Mouse (Mus musculus) CH12.LX (cell line): ENCODE measurements at regions not wholly inside any gene's neighbourhood (a gene's known extent, or its start where the extent isn't known, plus 50 kb on each side); places are given as distances from the start of the nearest gene placed in this dataset.

Source experiments
- DNase-seq: peaks from one replicate; pipeline ENCODE4 v3.0.0-alpha.2; 2013; ENCODE audit errors: extremely low read depth
- H3K27ac ChIP-seq: 2 replicates; pipeline ENCODE4 v1.5.1; 2012; ENCODE audit warnings: low read depth, mild to moderate bottlenecking, control low read depth, moderate library complexity; ENCODE audit not compliant: insufficient read depth
- H3K27me3 ChIP-seq: replicated peaks from 2 replicates; pipeline ENCODE3; 2012; ENCODE audit warnings: inconsistent platforms
- H3K36me3 ChIP-seq, 2 experiments: replicated peaks in 1 of 2; 2 replicates each; pipeline versions ENCODE3 to v1.6.1; 2012; ENCODE audit warnings: inconsistent platforms in 1 of 2, low read length in 1 of 2, mild to moderate bottlenecking in 1 of 2, mixed read lengths in 1 of 2, moderate library complexity in 1 of 2; ENCODE audit not compliant: control insufficient read depth in 1 of 2, insufficient read depth in 1 of 2
- H3K4me1 ChIP-seq, 2 experiments: 2 replicates each; pipeline ENCODE4 v1.6.1; 2012; ENCODE audit warnings: inconsistent platforms in 1 of 2, moderate library complexity in 1 of 2; ENCODE audit not compliant: insufficient read depth in 2 of 2, control insufficient read depth in 1 of 2
- H3K4me2 ChIP-seq: 2 replicates; pipeline ENCODE4 v1.6.1; 2012; ENCODE audit warnings: low read depth, mild to moderate bottlenecking, control low read depth; ENCODE audit not compliant: poor library complexity, insufficient read depth, severe bottlenecking
- H3K4me3 ChIP-seq, 3 experiments: fragments of 150-350 bp in 1 of 3; sonication (generic) in 1 of 3; replicated peaks in 1 of 3; 2 replicates each; pipeline versions ENCODE3 to v1.5.1; 2011 to 2012; ENCODE audit warnings: low read depth in 2 of 3, low read length in 2 of 3, mild to moderate bottlenecking in 2 of 3, moderate library complexity in 2 of 3, control low read depth in 1 of 3, improper control_type of control experiment in 1 of 3, inconsistent platforms in 1 of 3, mixed read lengths in 1 of 3; ENCODE audit not compliant: poor library complexity in 1 of 3
- H3K79me2 ChIP-seq: replicated peaks from 2 replicates; pipeline ENCODE4 v1.6.1; 2012; ENCODE audit warnings: mild to moderate bottlenecking, moderate library complexity; ENCODE audit not compliant: control insufficient read depth, poor library complexity, insufficient read depth, severe bottlenecking; ENCODE audit errors: extremely low read depth
- H3K9ac ChIP-seq: 2 replicates; pipeline ENCODE4 v1.6.1; 2012; ENCODE audit warnings: low read depth, mild to moderate bottlenecking, control low read depth, moderate library complexity; ENCODE audit not compliant: insufficient read depth
- H3K9me3 ChIP-seq: replicated peaks from 2 replicates; pipeline ENCODE3; 2012; ENCODE audit warnings: low read length, inconsistent platforms, mixed read lengths
- BHLHE40 ChIP-seq: IDR thresholded peaks from 2 replicates; pipeline ENCODE4 v1.6.1; 2011; ENCODE audit warnings: mild to moderate bottlenecking, low read depth, low read length, improper control_type of control experiment
- CHD1 ChIP-seq: IDR thresholded peaks from 2 replicates; pipeline ENCODE4 v1.6.1; 2012; ENCODE audit warnings: low read depth, low read length, improper control_type of control experiment, inconsistent platforms
- CHD2 ChIP-seq: IDR thresholded peaks from 2 replicates; pipeline ENCODE4 v1.6.1; 2011; ENCODE audit warnings: low read length, improper control_type of control experiment
- E2F4 ChIP-seq: IDR thresholded peaks from 2 replicates; pipeline ENCODE4 v1.6.1; 2011; ENCODE audit warnings: low read depth, low read length, improper control_type of control experiment; ENCODE audit not compliant: insufficient replicate concordance
- ELF1 ChIP-seq: IDR thresholded peaks from 2 replicates; pipeline ENCODE4 v1.6.1; 2014; ENCODE audit warnings: low read depth, mild to moderate bottlenecking, inconsistent platforms, low read length, improper control_type of control experiment
- EP300 ChIP-seq: IDR thresholded peaks from 2 replicates; pipeline ENCODE4 v1.6.1; 2011; ENCODE audit warnings: low read length, improper control_type of control experiment
- ETS1 ChIP-seq: conservative IDR thresholded peaks from 2 replicates; pipeline ENCODE4 v1.6.1; 2012; ENCODE audit warnings: low read depth, mild to moderate bottlenecking, inconsistent platforms, low read length, improper control_type of control experiment, moderate library complexity
- GABPA ChIP-seq: IDR thresholded peaks from 2 replicates; pipeline ENCODE4 v1.6.1; 2012; ENCODE audit warnings: low read depth, low read length, improper control_type of control experiment, inconsistent platforms; ENCODE audit not compliant: insufficient replicate concordance
- HCFC1 ChIP-seq: IDR thresholded peaks from 2 replicates; pipeline ENCODE4 v1.6.1; 2012; ENCODE audit warnings: low read depth, mild to moderate bottlenecking, inconsistent platforms, low read length, improper control_type of control experiment
- JUN ChIP-seq: IDR thresholded peaks from 2 replicates; pipeline ENCODE4 v1.6.1; 2011; ENCODE audit warnings: low read depth, mild to moderate bottlenecking, low read length, improper control_type of control experiment, moderate library complexity; ENCODE audit not compliant: insufficient read depth
- KAT2A ChIP-seq: IDR thresholded peaks from 2 replicates; pipeline ENCODE4 v1.6.1; 2012; ENCODE audit warnings: low read length, improper control_type of control experiment, inconsistent platforms; ENCODE audit not compliant: insufficient replicate concordance
- MAX ChIP-seq: IDR thresholded peaks from 2 replicates; pipeline ENCODE4 v1.6.1; 2011; ENCODE audit warnings: low read length, improper control_type of control experiment
- MAZ ChIP-seq: IDR thresholded peaks from 2 replicates; pipeline ENCODE4 v1.6.1; 2012; ENCODE audit warnings: low read depth, mild to moderate bottlenecking, inconsistent platforms, low read length, improper control_type of control experiment, moderate library complexity
- MYC ChIP-seq: IDR thresholded peaks from 2 replicates; pipeline ENCODE4 v1.6.1; 2011; ENCODE audit warnings: low read depth, mild to moderate bottlenecking, improper control_type of control experiment, low read length
- RCOR1 ChIP-seq: conservative IDR thresholded peaks from 2 replicates; pipeline ENCODE4 v1.6.1; 2012; ENCODE audit warnings: low read depth, mild to moderate bottlenecking, inconsistent platforms, low read length, improper control_type of control experiment
- USF1 ChIP-seq: IDR thresholded peaks from 2 replicates; pipeline ENCODE4 v1.6.1; 2014; ENCODE audit warnings: low read depth, mild to moderate bottlenecking, inconsistent platforms, low read length, improper control_type of control experiment
- USF2 ChIP-seq: conservative IDR thresholded peaks from 2 replicates; pipeline ENCODE4 v1.6.1; 2011; ENCODE audit warnings: low read depth, low read length, improper control_type of control experiment
- ZC3H11A ChIP-seq: IDR thresholded peaks from 2 replicates; pipeline ENCODE4 v1.6.1; 2012; ENCODE audit warnings: low read depth, mild to moderate bottlenecking, inconsistent platforms, low read length, improper control_type of control experiment
- ZMIZ1 ChIP-seq: IDR thresholded peaks from 2 replicates; pipeline ENCODE4 v1.6.1; 2012; ENCODE audit warnings: low read depth, mild to moderate bottlenecking, inconsistent platforms, low read length, improper control_type of control experiment
- ZNF384 ChIP-seq: IDR thresholded peaks from 2 replicates; pipeline ENCODE4 v1.6.1; 2012; ENCODE audit warnings: low read depth, low read length, improper control_type of control experiment, inconsistent platforms
- dilution Hi-C: fragments of 300-500 bp; cut with MboI; formaldehyde crosslinking; loops from 2 replicates; pipeline ENCODE4 v1.14.3; 2020; ENCODE audit warnings: low sequenced_read_pairs; ENCODE audit not compliant: extremely low pct_unique_long_range_greater_than_20kb, extremely low pct_ligation_motif_present
- in situ Hi-C: fragments of 300-500 bp; cut with MboI; formaldehyde crosslinking; loops from 3 replicates; pipeline ENCODE4 v1.14.3; 2019; ENCODE audit warnings: low sequenced_read_pairs, low pct_ligation_motif_present, low pct_unique_long_range_greater_than_20kb, mixed read lengths

GRCm38 (mm10) chr14:24763275-24763812 lies 276.4 kb downstream of the Rps24 start:
- Histone ChIP-seq H3K27me3 (peaks cover 5% of the 10 kb centered on the region), H3K79me2 (no peaks in the 10 kb centered on the region), H3K4me1 (no peaks in the 10 kb centered on the region; a peak in 1 of 4 replicates), H3K4me2 (no peak overlapping the region), H3K4me3 (no peak overlapping the region), H3K9ac (no peak overlapping the region), H3K27ac (no peak overlapping the region), H3K36me3 (no peaks in the 10 kb centered on the region), H3K9me3 (no peaks in the 10 kb centered on the region)
- no peak for DNase-seq
- no peak for TF ChIP-seq MAZ
- no peak for TF ChIP-seq KAT2A
- TF ChIP-seq GABPA = no peak
- no peak for TF ChIP-seq HCFC1
- no peak for TF ChIP-seq USF2
- no peak for TF ChIP-seq EP300
- no peak for TF ChIP-seq MYC
- TF ChIP-seq CHD2 = no peak
- no peak for TF ChIP-seq JUN
- no peak for TF ChIP-seq MAX
- TF ChIP-seq ZMIZ1 = no peak
- TF ChIP-seq ETS1 = no peak
- in situ Hi-C loops (no loop called here), dilution Hi-C loops (no loop called here)

- Histone ChIP-seq H3K79me2 (no peaks in the 10 kb centered on the region), H3K4me2 (no peak overlapping the region), H3K27me3 (peaks cover 5% of the 10 kb centered on the region), H3K27ac (no peak overlapping the region), H3K9ac (no peak overlapping the region), H3K4me1 (no peaks in the 10 kb centered on the region; a peak in 1 of 4 replicates), H3K9me3 (no peaks in the 10 kb centered on the region), H3K4me3 (no peak overlapping the region), H3K36me3 (no peaks in the 10 kb centered on the region)
- in situ Hi-C loops (no loop called here), dilution Hi-C loops (no loop called here)
- no peak for DNase-seq
- TF ChIP-seq ZC3H11A (no peak), MYC (no peak), E2F4 (no peak), HCFC1 (no peak), MAZ (no peak), BHLHE40 (no peak), ELF1 (no peak), USF1 (no peak), ZNF384 (no peak), CHD1 (no peak), RCOR1 (no peak), KAT2A (no peak), MAX (no peak)
These were observed 276.9 kb downstream of the Rps24 start for GRCm38 (mm10) chr14:24763845-24764244.
